Mouse (Mus musculus): Measurements from ENCODE around the gene Opalin. TPM values are rescaled to one million over a fixed set of nuclear protein-coding genes. Genes with fewer than 3 reads are reported as not detected.

Gene Opalin
- total RNA-seq, 2 experiments from 2014 or later, result not detected

DNA sequence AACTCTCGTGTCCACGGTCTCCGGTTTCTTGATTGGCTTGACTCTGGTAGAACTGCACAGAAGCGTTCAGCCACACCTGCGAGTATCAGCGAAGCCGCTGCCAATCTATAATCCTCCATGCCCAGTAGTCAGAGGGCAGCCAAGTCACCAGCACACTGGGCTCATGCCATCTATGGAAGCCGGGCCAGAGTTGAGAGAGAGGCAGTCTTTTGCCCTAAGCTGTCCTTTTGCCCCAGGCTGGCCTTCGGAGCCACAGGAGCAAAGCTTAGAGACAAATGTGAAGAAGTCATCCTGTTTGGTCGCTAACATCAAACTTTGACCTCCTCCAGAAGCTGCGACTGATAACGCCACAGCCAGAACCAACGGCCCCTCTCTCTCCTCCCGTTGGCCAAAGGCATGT, 6.7 kb upstream of the Opalin start:
- ATAC-seq (replicated peaks; ENCODE audit: low FRiP score, low TSS enrichment, poor library complexity, severe bottlenecking), result no peak

- ATAC-seq (replicated peaks; ENCODE audit: low FRiP score, low TSS enrichment, poor library complexity, severe bottlenecking), result no peak
Observed at GRCm38 (mm10) chr19:41081589-41081988, 4.7 kb upstream of the Opalin start.

DNA sequence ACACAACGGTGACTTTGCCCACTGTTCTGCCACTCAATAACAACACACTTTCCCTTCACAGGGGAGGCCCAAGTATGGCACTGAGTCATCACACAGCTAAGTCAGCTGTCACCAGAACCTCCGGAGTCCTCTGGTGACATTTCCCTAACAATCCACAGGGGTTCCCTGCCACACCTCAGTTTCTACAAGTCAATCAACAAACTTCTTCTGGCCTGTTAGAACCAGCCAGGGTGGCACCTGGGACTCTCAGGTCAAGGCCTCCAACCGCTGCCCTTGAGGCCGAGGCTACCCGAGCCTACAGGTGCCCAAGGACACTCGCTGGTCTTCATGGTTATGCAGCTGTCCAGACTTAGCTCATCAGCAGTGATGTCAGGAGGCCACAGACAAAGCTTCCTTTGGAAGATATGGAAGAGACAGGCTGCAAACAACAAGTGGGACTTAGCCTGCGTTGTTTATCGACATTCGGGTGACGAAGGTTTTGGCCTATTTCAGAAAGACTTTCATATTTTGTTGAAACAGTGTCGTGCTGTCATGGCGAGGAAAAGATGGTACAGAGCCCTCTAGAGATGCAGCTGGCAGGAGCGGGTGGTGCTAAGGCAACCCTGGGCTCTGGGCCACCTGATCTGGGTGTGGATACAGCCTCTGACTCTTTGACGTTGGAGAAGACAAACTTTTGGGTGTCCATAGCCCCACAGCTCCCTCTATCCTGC, 3.0 kb downstream of the Opalin start:
- no peak for ATAC-seq (replicated peaks; ENCODE audit: low FRiP score, low TSS enrichment, poor library complexity, severe bottlenecking)

DNA sequence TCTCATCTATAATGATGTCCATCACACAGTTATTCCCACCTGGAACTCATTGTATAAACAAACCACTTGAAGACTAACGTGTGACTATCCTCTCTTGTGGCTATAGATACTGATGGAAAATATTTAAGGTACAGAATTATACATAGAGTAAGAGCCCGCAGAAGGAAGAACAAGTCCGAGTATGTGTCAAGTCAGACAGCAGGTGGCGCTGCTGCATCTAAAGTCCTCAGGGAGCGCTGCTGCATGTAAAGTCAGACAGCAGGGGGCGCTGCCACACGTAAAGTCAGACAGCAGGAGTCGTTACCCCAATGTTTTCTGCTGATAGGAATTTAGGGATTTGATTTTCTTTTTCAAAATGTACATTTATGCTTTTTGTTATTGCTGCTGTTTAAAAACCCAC, 5.4 kb downstream of the Opalin start:
- peak; percentile 96 for ATAC-seq (replicated peaks; ENCODE audit: low FRiP score, low TSS enrichment, poor library complexity, severe bottlenecking)

DNA sequence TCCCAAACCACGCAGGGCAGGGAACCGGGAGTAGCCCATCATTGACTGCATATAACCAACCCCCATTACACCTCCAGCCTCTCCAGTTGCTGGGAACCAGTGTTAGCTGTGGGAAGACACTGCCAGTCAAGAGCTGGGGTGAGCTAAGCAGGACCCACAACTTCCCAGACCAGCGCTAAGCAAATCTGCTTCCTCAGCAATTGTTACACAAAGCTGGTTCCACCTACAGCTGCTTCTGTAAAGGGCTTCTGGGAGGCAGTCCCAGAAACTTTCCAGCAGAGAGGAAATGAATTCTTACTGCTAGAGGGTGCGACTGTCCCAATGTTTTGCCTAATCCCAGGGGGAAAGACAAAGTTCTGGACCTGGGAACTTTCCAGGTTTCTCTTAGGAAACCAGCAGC, 22.2 kb downstream of the Opalin start:
- ATAC-seq (replicated peaks; ENCODE audit: low FRiP score, low TSS enrichment, poor library complexity, severe bottlenecking), result no peak

DNA sequence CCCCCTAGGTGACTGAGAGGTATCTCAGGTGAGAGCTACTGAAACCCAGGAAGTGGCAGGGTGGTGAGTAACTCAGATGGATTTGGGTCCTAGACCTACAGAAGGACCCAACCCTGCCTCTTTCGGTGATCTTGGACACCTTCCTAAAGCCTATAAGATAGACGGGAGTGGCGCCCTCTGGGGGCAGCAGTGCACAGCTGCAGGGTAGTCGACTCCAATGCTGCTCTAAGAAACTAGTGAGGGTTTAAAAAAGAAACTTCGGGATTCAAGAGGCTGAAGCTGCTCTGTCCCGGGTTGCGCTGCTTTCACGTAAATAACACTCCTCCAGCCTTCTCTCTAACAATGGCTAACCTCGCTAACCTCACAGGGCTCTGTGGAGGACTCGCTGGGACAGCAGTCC, 23.4 kb downstream of the Opalin start:
- peak; percentile 79 for ATAC-seq (replicated peaks; ENCODE audit: low FRiP score, low TSS enrichment, poor library complexity, severe bottlenecking)

DNA sequence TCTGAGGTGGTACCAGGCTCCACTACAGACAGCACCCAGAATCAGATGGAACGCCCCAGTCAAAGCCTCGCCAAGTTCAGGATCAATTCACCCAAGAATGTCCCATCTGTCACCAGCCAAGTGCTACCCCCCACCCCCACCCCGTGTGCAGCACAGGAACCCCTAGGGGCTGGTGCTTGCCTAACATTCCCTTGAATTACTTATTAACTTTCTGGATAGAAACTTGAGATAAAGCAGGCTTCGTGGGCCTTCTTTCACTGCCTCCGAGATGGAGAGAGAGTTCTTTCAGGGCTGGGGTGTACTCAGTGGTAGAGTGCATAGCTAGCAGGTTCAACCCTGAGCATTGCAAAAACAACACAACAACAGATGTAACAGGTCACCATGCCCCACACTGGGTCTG, 24.7 kb downstream of the Opalin start:
- no peak for ATAC-seq (replicated peaks; ENCODE audit: low FRiP score, low TSS enrichment, poor library complexity, severe bottlenecking)

GRCm38 (mm10) chr19:41051714-41052113, 25.2 kb downstream of the Opalin start:
- no peak for ATAC-seq (replicated peaks; ENCODE audit: low FRiP score, low TSS enrichment, poor library complexity, severe bottlenecking)

- no peak for ATAC-seq (replicated peaks; ENCODE audit: low FRiP score, low TSS enrichment, poor library complexity, severe bottlenecking)
Observed at GRCm38 (mm10) chr19:41048187-41048559, 28.7 kb downstream of the Opalin start.

DNA sequence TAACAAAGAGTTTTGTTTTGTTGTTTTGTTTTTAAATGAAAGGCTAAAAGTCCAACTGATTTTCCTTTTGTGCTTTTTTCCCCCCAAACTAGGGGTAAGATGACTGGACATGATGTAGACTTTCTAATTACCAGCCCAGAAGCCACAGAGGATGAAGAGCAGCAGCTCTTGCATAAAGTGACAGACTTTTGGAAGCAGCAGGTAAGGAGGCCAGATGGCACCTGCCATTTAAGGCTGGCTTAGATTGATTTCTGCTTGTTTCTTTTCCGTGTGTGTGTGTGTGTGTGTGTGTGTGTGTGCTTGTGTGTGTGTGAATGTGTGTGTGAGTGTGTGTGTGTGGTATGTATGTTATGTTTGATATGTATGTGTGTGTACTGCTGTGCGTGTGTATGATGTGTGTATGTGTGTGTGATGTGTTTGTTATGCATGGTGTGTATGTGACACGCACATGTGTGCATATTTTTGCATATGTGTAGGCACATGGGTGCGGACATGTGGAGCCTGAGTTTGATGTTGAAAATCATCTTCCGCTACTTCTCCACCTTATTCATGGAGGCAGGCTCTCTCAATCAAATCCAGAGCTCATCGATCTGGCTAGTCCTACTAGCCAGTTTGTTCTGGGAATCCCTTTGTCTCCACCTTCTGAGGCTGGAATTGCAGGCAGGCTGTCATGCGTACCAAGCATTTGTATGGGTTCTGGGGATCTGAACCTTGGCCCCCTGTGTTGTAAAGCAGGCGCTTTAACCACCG, 29.3 kb downstream of the Opalin start:
- no peak for ATAC-seq (replicated peaks; ENCODE audit: low FRiP score, low TSS enrichment, poor library complexity, severe bottlenecking)

DNA sequence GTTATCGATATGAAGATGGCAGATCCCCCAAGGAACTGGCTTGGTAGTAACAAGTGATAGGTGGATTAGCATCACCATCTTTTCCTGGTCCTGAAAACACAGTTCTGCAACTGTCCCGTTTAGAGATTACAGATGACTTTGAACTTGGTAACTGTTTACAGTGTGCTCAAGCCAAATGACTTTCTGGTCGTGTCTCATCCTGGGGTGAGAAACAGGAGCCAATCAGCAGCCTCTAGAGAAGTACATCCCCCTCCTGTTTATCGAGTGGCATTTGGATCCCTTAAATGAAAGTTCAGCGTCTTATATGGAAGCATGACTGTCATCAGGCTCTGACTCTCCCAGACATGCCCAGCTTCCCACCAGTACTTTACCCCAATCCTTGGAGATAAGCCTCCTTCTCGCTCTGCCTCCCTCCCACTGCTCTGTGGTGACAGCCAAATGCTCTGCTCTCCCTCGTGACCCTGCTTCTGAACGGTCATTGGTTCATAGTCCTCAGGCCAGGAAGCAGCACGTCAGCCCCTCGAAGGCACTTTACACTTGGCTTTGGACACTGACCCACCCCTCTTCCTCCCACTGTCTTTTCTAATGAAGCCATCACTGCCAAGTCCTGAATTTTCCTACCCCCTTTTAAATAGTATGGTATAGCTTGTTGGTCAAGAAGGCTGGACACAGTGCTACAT, 31.7 kb downstream of the Opalin start:
- ATAC-seq (replicated peaks; ENCODE audit: low FRiP score, low TSS enrichment, poor library complexity, severe bottlenecking), result no peak

GRCm38 (mm10) chr19:41039110-41039509, 37.8 kb downstream of the Opalin start:
- 0 out of 2 replicates have a peak, but pooled peaks have one; percentile 22 for ATAC-seq (replicated peaks; ENCODE audit: low FRiP score, low TSS enrichment, poor library complexity, severe bottlenecking)

DNA sequence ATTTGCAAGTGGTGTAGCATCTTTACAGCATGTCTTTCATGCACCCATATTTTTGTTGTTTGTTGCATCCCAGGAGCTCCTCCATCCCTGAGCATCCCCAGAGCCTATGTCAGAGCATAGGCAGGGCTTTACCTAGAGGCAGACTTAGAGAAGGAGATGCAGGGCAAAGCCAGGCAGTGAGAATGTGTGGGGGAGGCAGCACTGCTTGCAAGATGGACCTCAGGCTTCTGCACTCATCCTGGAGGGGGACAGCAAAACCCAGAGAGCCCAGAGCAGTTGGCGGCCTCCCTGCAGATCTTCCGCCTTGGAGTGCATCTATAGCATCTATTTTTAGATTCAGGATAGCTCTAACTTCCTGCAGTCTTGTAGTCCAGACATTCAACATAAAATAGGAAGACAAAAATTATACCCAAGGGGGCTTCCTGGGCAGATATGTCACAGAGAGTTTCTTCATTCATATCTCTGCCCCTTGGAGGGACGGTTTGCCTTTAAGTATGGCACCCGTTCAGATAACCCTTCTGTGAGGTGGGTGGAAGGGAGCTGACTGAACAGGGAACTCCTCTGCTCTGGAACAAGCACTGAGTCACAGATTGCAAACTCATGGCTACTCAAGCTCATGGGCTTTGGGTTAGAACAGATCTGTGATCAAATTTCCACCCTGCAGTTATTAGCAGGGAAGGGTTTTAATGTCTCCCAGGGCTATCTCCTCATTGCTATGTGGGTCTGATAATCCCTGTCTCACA, 40.9 kb downstream of the Opalin start:
- ATAC-seq (replicated peaks; ENCODE audit: low FRiP score, low TSS enrichment, poor library complexity, severe bottlenecking), result no peak

DNA sequence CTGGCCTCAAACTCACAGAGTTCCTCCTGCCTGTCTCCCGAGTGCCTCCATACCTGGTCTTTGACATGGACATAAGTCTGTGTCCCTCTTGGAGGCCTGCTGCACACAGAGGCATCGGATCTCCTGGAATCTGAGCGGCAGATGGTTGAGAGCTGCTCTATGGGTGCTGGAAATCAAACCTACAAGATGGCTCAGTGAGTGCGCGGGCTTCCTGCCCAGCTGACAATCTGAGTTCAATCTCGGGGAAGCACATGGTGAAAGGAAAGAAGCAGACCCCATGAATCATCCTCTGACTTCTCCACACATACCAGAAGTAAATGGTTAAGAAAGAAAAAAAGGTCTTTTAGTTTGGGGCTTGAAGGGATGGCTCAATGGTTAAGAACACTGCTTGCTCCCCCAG, 45.0 kb downstream of the Opalin start:
- no peak for ATAC-seq (replicated peaks; ENCODE audit: low FRiP score, low TSS enrichment, poor library complexity, severe bottlenecking)

DNA sequence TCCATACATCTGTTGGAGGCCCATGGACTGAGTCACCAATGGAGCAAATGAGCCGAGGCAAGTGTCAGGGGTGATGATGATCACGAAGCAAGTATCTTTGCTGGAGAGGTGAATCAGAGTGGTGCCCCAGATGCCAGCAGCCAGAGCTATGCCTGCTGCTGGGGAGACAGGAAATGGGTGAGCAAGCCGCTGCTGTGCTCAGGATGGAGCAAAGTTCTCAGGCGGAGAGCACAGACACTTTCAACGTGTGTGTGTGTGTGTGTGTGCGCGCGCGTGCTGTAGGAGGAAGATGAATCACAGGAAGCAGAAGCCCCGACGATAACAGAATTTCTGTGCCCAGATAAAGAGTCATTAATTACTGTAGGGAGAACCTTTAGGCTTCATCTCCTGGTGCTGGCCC, 45.9 kb downstream of the Opalin start:
- peak; percentile 63 for ATAC-seq (replicated peaks; ENCODE audit: low FRiP score, low TSS enrichment, poor library complexity, severe bottlenecking)

DNA sequence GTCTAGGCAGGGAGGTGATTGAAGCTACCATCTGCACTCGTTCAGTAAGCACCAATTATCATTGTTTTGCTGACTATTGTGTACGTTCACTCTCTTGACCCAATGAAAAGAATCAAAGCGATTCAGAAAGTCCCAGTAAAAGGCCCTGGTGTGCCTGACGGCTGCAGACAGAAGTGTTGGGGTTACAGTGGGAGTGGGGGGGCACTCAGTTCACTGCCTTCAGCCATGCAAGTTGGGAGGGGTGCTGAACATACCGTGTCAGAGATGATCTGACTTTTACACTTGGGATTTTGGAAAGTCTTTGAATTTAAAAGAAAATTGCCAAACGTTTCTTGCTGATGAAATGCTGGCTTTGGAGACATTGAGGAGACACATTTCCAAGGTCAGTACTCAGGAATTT, 46.8 kb downstream of the Opalin start:
- ATAC-seq (replicated peaks; ENCODE audit: low FRiP score, low TSS enrichment, poor library complexity, severe bottlenecking), result no peak

- no peak for ATAC-seq (replicated peaks; ENCODE audit: low FRiP score, low TSS enrichment, poor library complexity, severe bottlenecking)
Observed at GRCm38 (mm10) chr19:41029219-41029618, 47.7 kb downstream of the Opalin start, which contains the start of gene Dntt. Dntt (plus strand) TSS chr19:41029275.

DNA sequence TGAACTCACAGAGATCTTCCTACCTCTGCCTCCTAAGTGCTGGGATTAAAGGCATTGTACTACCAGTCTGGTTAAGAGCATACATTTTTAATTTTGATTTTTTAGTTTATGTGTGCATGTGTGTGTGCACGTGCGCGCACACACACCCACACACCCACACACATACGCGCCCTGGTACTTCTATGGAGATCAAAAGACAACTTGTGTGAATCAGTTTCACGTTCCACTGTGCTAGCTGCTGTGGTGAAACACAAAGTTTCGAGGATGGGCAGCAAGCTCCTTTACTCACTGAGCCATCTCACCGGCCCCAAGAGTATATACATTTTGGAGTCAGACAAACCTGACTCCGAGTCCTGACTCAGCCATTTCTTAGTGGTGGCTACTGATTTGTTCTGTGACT, 49.3 kb downstream of the Opalin start:
- ATAC-seq (replicated peaks; ENCODE audit: low FRiP score, low TSS enrichment, poor library complexity, severe bottlenecking), result no peak

DNA sequence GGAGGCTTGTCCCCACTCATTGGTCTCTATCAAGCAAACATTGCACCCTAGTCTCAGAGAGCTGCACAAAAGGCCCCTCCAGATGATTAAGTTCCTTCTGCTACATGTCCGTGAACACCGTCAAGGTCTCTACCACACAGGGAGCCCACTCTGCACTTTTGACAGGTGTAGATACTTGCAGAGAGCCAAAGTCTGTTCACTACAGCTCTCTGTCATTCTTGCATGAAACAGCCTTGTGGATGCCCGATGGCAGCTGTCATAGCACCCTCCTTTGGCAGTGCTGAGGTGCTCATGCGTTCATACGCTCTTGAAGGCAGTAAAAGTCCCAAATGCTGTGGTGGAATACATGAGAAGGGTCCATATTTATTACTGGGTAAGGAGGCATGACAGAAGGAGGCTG, 49.9 kb downstream of the Opalin start:
- ATAC-seq (replicated peaks; ENCODE audit: low FRiP score, low TSS enrichment, poor library complexity, severe bottlenecking), result no peak

DNA sequence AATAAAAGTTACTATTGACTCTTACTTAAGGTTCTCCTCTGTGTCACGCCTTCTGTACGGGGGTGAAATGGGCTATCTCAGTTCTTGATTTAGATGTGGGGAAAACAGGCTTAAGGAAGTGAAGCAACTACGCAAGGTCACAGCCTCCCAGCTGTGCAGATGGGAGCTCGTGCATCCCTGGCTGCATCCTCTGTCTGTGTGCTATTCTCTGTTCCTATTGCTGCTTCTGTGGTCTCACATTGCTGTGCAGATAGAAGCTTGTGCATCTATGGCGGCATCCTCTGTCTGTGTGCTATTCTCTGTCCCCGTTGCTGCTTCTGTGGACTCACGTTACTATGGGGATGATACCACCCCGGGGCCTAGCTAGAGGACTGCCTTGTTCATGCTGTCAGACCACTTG, 50.4 kb downstream of the Opalin start:
- ATAC-seq (replicated peaks; ENCODE audit: low FRiP score, low TSS enrichment, poor library complexity, severe bottlenecking), result no peak

Measured in megakaryocyte-erythroid progenitor cell, adult 5-6 weeks (primary cell).